Comparison of ENCODE assay signal across 9 mouse cellular contexts in the genomic region with DNA sequence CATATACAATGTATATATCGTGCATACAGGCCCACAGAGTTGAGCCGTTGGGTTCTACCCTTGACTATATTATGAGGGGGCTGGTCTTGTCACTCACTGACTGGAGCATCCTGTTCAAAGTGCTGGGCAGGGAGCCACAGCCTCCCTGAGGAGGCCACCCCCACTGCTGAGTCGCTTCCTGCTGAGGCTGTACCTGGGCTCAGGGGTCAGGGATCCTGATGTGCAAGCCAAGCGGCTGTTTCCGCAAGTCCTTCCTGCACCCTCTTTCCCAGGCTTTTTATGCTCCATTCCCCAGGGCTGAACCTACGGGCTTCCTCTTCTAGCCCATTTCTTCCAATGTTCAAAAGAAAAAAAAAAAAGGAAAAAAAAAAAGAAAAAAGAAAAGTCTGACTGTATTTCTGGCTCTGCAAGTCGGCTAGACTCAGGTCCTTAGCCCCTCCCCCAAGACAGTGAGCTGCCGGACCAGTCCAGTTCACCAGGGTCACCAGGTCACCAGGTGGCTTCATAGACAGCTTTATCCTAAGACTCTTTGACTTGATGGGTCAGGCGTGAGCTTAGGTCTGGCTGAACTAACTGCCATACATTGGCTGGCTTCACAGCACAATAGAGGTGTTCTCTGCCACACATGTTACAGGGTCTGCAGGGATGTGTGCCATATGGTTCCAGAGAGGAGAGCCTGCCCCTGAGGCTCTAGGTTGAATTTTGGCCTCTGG.
DNase-seq lines count a peak whose midpoint lies in the region; TF ChIP-seq lines count a peak whose summit lies in the region.
"Had no signal": no experiment of that assay in that cellular context is flagged by ENCODE, and none has a peak within 500 bp of the region (broad histone marks: within the 10 kb centered on the region; RNA-seq: fewer than 3 reads in every experiment).

No protein-coding gene starts in this region.

- H3K4me3 ChIP-seq in left cerebral cortex, adult 2 months = no peak overlapping the region
- no peak overlapping the region for H3K4me3 ChIP-seq in myocyte
- H3K4me3 ChIP-seq: megakaryocyte, embryonic 14.5 days had no signal

- TF ChIP-seq POLR2A in myocyte (IDR thresholded peaks at IDR 0.05; ENCODE audit: insufficient read length, low read depth) = no peak

- no peaks in the 10 kb centered on the region for H3K27me3 ChIP-seq in myocyte (ENCODE audit: control insufficient read depth, insufficient read depth, insufficient read length)

- intact Hi-C loops in left cerebral cortex, adult 2 months (cut with DNase I) = no loop called here
- intact Hi-C loops in heart, postnatal 10 days (cut with DNase I) = no loop called here
- intact Hi-C loops in left cerebral cortex, postnatal 36 days (cut with DNase I) = no loop called here

- H3K4me2 ChIP-seq in myocyte (ENCODE audit: low read depth) = peak overlapping the region; percentile 97

- peak overlapping the region; percentile 95 for H3K27ac ChIP-seq in left cerebral cortex, adult 2 months

- no peaks in the 10 kb centered on the region for H3K36me3 ChIP-seq in myocyte (ENCODE audit: control insufficient read depth, insufficient read depth)

- TF ChIP-seq CTCF in left cerebral cortex, adult 2 months (IDR thresholded peaks at IDR 0.05) = no peak

- H3K79me2 ChIP-seq in myocyte (ENCODE audit: control insufficient read depth, insufficient read depth) = peaks cover 50% of the 10 kb centered on the region

- H3ac ChIP-seq in myocyte (ENCODE audit: control insufficient read depth, insufficient read length) = no peak overlapping the region

- DNase-seq in left cerebral cortex, adult 2 months (ENCODE audit: extremely low spot score in 1 of 2, low spot score in 2 of 2) = no peak
- no peak for DNase-seq in left cerebral cortex, adult 18-20 months (ENCODE audit: low spot score in 2 of 2)
- DNase-seq in embryo, embryonic 10.5 days (ENCODE audit: low spot score) = peak; percentile 60
- DNase-seq in heart, postnatal 10 days = peak; percentile 58 to 68
- no peak for DNase-seq in cerebellum, adult 8-10 months
- no peak for DNase-seq in layer of hippocampus, postnatal 25 days (ENCODE audit: extremely low spot score in 1 of 2, low spot score in 1 of 2)
- no peak for DNase-seq in left cerebral cortex, postnatal 36 days (ENCODE audit: low spot score in 2 of 2)

TF ChIP-seq in myocyte, 11 proteins besides CTCF, POLR2A, EP300 and RAD21:
- TF ChIP-seq TCF12 (IDR thresholded peaks at IDR 0.05; ENCODE audit: insufficient read depth, poor library complexity, severe bottlenecking) = no peak
- TF ChIP-seq E2F4 (IDR thresholded peaks at IDR 0.05; ENCODE audit: insufficient read depth) = no peak
- no peak for TF ChIP-seq USF1 (IDR thresholded peaks at IDR 0.05; ENCODE audit: low read depth)
- no peak for TF ChIP-seq MAX (IDR thresholded peaks at IDR 0.05; ENCODE audit: low read depth)
- no peak for TF ChIP-seq MYOG (IDR thresholded peaks at IDR 0.05; ENCODE audit: control insufficient read depth in 1 of 3, insufficient read depth in 1 of 3, insufficient read length in 2 of 3, low read depth in 2 of 3)
- no peak for TF ChIP-seq POLR2AphosphoS2 (IDR thresholded peaks at IDR 0.05; ENCODE audit: insufficient read length, low read depth)
- no peak for TF ChIP-seq REST (IDR thresholded peaks at IDR 0.05; ENCODE audit: insufficient read depth, insufficient read length)
- no peak for TF ChIP-seq CEBPB (IDR thresholded peaks at IDR 0.05; ENCODE audit: insufficient read depth, poor library complexity, severe bottlenecking)
- no peak for TF ChIP-seq SRF (IDR thresholded peaks at IDR 0.05; ENCODE audit: control insufficient read depth, insufficient read length, low read depth)
- TF ChIP-seq MYOD1 (IDR thresholded peaks at IDR 0.05; ENCODE audit: control insufficient read depth in 1 of 3, insufficient read length in 2 of 3, low read depth in 2 of 3) = no peak
- no peak for TF ChIP-seq TCF3 (IDR thresholded peaks at IDR 0.05; ENCODE audit: insufficient read length, low read depth)

Comparison
In these comparisons a context has a peak if more than half of its experiments do, and no peak if none do; other contexts are left out.
1. DNase-seq: peak in embryo, embryonic 10.5 days (single experiment) and heart, postnatal 10 days (2 of 2); none in left cerebral cortex, adult 2 months (0 of 2), left cerebral cortex, adult 18-20 months (0 of 2), cerebellum, adult 8-10 months (single experiment), layer of hippocampus, postnatal 25 days (0 of 2) and left cerebral cortex, postnatal 36 days (0 of 2).